Mouse (Mus musculus) layer of hippocampus, postnatal 14 days (tissue): ENCODE data around the gene Setd4. TPM values are rescaled to one million over a fixed set of nuclear protein-coding genes. Genes with fewer than 3 reads are reported as not detected.
A peak's percentile ranks its signal among the peaks of the same experiment; 100 is the strongest.
"Not testable (repeated sequence)": the region's sequence is repeated elsewhere in the genome, so short reads cannot be mapped to it uniquely, and the experiment has no call there.

Source experiments
- DNase-seq, 2 experiments: peaks; one replicate each; pipeline ENCODE4 v3.0.0; 2021 to 2022; ENCODE audit warnings: low spot score in 2 of 2, mixed read lengths in 1 of 2
- long read RNA-seq, 2 experiments: library from polyadenylated mRNA; stranded (forward); transcript quantifications; one replicate each; pipeline ENCODE4 v2.0.0; 2021
- total RNA-seq, 2 experiments: library from RNA; stranded (reverse); gene quantifications; 2 replicates each; pipeline ENCODE4 v1.2.3; 2021

The Setd4 gene
- 10 to 100 TPM in 1 of 2 experiments, 1 to 10 TPM in 1; 9.5 to 10.7 TPM for total RNA-seq
- long read RNA-seq, experiment 1, partial matches to known transcripts: 0 of 7 reads
- long read RNA-seq, experiment 1, other reads (novel, unspliced or antisense): 7 of 7 reads
- long read RNA-seq, experiment 2, partial matches to known transcripts: 1 of 7 reads
- long read RNA-seq, experiment 2, other reads (novel, unspliced or antisense): 6 of 7 reads

GRCm38 (mm10) chr16:93603439-93604212 lies at the start of gene Setd4:
Gene Setd4 (minus strand): TSS chr16:93604063.
- DNase-seq: peak; percentile 94 to 95

GRCm38 (mm10) chr16:93648441-93649183 lies 44.7 kb upstream of the Setd4 start:
- no peak for DNase-seq

GRCm38 (mm10) chr16:93644006-93644405 lies 40.1 kb upstream of the Setd4 start:
- no peak for DNase-seq

GRCm38 (mm10) chr16:93627761-93628400 lies 24.0 kb upstream of the Setd4 start, which contains the start of gene Gm5678:
Gene Gm5678 (plus strand): TSS chr16:93628097.
- DNase-seq: no peak

DNA sequence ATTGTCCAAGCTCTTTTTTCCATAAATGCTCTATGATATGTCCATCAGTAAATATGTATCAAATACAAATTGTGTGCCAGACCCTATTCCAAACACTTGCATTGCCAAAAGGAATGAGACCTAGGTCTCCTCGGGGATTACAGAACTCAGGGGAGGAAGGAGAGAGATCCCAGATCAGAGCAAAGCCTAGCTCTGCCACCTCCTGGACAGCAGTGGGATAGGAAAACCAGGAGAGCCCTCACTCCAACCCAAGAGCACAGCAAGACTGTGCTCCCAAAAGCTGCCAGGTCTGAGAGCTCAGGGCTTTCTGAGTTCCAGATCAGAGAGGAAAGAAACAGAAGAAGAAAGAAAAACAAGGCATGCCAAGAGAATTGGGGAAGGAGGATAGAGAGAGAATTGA lies 22.9 kb upstream of the Setd4 start:
- peak in 1 of 2 experiments; percentile 39 for DNase-seq

GRCm38 (mm10) chr16:93624671-93625070 lies 20.8 kb upstream of the Setd4 start:
- no peak for DNase-seq

DNA sequence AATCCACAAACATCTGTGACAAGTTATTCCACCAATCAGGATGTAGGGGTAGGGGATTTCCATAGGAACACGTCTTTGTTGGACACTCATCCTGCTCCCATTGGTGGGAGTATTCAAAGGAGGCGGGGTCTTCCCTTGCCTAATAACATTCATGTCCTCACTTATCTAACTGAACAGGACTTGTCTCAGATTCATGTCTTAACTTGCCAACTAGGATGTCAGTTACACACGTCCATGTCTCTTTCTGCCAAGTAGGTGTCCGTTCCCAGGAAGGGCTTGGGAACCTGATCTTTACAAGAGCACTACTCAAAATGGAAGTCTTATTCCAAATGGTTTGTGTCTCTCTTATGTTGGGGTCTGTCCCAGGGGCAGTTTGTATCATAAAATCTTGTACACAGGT lies 19.9 kb upstream of the Setd4 start:
- not testable (repeated sequence) for DNase-seq

GRCm38 (mm10) chr16:93615118-93615870 lies 11.4 kb upstream of the Setd4 start:
- DNase-seq: peak in 1 of 2 experiments; percentile 48

GRCm38 (mm10) chr16:93610961-93611360 lies 7.1 kb upstream of the Setd4 start:
- no peak for DNase-seq

GRCm38 (mm10) chr16:93609796-93610195 lies 5.9 kb upstream of the Setd4 start:
- no peak for DNase-seq

- DNase-seq: no peak
These were observed 4.9 kb upstream of the Setd4 start for GRCm38 (mm10) chr16:93608731-93609130.

GRCm38 (mm10) chr16:93607669-93608101 lies 3.8 kb upstream of the Setd4 start:
- DNase-seq: peak; percentile 71 to 86

- DNase-seq: no peak
These were observed 2.3 kb upstream of the Setd4 start for GRCm38 (mm10) chr16:93606146-93606545.

- no peak for DNase-seq
These were observed 1.7 kb upstream of the Setd4 start, which contains the start of gene Cbr1 for GRCm38 (mm10) chr16:93605553-93605952. Gene Cbr1 (plus strand): TSS chr16:93605853.

DNA sequence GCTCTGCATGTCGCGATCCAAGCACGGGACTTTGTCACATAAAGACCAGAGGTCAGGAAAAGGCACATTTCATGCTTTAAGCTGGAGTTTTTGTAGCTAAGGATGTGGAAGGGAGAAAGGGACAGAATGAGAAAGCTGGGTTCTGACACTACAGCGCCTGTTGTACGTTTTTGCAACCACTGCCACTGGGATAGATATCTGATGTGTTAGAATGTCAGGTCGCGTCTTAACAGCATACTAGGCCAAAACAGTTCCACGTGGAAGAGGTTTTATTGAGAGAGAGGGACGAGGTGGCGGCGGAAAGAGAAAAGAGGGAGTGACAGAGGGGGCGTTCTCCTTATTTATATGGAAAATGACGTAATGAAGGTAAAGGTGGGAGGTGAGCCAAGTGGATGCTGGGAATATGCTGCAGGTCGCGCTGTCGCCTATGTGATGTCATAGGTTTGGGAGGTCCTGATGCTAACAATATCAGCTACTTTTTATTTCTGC lies 662 bp upstream of the Setd4 start:
- no peak for DNase-seq

GRCm38 (mm10) chr16:93599461-93599860 lies 4.4 kb downstream of the Setd4 start:
- DNase-seq: no peak

- no peak for DNase-seq
These were observed 6.3 kb downstream of the Setd4 start for GRCm38 (mm10) chr16:93597551-93597950.

DNA sequence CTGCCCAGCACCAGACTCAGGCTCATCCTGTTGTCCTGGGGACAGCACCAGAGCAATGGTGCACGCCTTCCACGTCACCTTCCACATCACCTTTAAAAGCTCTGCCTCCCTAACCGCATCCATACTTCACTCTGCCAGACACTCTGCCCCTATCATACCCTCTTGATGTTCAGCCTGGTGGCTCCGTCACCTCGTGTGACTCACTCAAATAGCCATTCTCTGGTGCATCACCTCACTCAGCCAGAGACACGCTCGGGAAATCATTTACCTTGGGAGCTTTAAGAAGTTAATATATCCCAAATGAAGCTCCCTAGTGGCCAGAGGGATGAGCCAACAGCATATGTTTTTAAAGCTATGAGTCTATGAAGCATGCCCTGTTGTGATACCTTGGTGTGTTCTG lies 7.1 kb downstream of the Setd4 start:
- no peak for DNase-seq

DNA sequence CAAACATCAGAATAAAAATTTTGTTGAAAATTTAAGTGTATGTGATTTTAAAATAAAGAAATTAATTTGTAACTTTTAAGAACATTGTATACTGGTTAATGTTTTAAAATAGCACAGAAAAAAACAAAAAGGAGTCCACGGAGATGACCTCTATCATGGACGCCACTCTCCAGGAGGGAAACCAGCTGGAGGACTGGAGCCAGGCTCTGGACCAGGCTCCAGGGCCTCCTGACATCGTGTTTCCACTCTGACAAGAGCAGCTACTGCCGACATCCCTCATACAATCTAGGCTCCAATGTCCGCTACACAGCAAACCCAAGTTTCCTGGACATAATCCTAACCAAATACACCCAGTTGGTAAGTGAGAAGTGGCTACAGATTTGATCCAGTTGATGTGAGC lies 8.1 kb downstream of the Setd4 start:
- DNase-seq: no peak

- DNase-seq: no peak
These were observed 9.4 kb downstream of the Setd4 start for GRCm38 (mm10) chr16:93594448-93594847.
